In the genomic region with DNA sequence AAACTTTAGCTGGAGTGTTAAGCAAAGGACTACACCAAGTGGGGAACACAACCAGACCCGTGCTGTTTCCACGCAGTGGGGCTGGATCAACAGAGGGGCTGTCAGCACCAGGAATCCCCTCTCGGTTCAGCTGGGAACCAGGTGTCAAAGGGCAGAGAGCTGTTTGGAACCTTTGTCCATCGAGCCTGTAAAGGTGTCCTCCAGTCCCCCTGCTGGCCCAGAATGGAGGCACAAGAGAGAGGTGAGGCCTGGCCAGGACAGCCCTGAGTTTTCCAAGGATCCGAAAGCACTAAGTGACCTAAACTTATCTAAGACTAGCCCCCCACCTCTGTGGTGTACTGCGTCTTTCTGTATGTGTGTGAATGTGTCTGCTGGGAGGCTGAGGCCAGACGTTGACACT, we compare ENCODE assay signal across 8 mouse cellular contexts. TPM values are rescaled to one million over a fixed set of nuclear protein-coding genes. Genes with fewer than 3 reads are reported as not detected.
DNase-seq lines count a peak whose midpoint lies in the region; ATAC-seq and TF ChIP-seq lines count a peak whose summit lies in the region.

No protein-coding gene starts in this region.

- ATAC-seq in lung, postnatal 0 days, result no peak

- no peaks in the 10 kb centered on the region for H3K27me3 ChIP-seq in lung, postnatal 0 days (replicated peaks; ENCODE audit: insufficient read depth, low read length)

- H3K27ac ChIP-seq in lung, postnatal 0 days (ENCODE audit: low read length), result no peak overlapping the region

- peak; percentile 55 for TF ChIP-seq CTCF in lung, adult 2 months (IDR thresholded peaks at IDR 0.05; ENCODE audit: insufficient read depth, low read length)
- peak; percentile 78 for TF ChIP-seq CTCF in lung, postnatal 0 days (IDR thresholded peaks at IDR 0.05)

- H3K36me3 ChIP-seq in lung, postnatal 0 days (ENCODE audit: insufficient read depth, low read length), result no peaks in the 10 kb centered on the region

- no peak overlapping the region for H3K9ac ChIP-seq in lung, postnatal 0 days (replicated peaks; ENCODE audit: low read depth)

- TF ChIP-seq EP300 in lung, postnatal 0 days (IDR thresholded peaks at IDR 0.05), result no peak

- H3K4me1 ChIP-seq in lung, adult 2 months (ENCODE audit: control insufficient read depth, insufficient read depth, low read length), result peaks cover 14% of the 10 kb centered on the region
- peaks cover 7% of the 10 kb centered on the region for H3K4me1 ChIP-seq in lung, postnatal 0 days (ENCODE audit: insufficient read depth, low read depth, low read length)

- peak; percentile 55 for DNase-seq in cerebellum, adult 9-10 months
- DNase-seq in cerebellum, postnatal 36 days, result no peak
- DNase-seq in lung, adult 2 months, result peak; percentile 43
- no peak for DNase-seq in lung, postnatal 25 days (ENCODE audit: low spot score)
- peak; percentile 25 to 63 for DNase-seq in cerebellum, postnatal 25 days
- DNase-seq in lung, postnatal 0 days (ENCODE audit: low spot score), result no peak
- DNase-seq in adipocyte (ENCODE audit: low spot score), result no peak
- DNase-seq in heart, adult 18-20 months, result no peak

- no peak for TF ChIP-seq POLR2A in lung, adult 2 months (IDR thresholded peaks at IDR 0.05; ENCODE audit: borderline replicate concordance, extremely low read depth, low read depth, low read length)

- H3K4me2 ChIP-seq in lung, postnatal 0 days (replicated peaks; ENCODE audit: low read depth, low read length), result no peak overlapping the region

- H3K9me3 ChIP-seq in lung, postnatal 0 days (ENCODE audit: low read length), result no peaks in the 10 kb centered on the region

- no peak overlapping the region for H3K4me3 ChIP-seq in lung, adult 2 months (replicated peaks; ENCODE audit: extremely low read depth, low read depth, low read length)
- no peak overlapping the region for H3K4me3 ChIP-seq in lung, postnatal 0 days (ENCODE audit: low read depth, low read length)

- 48% methylated on average over 7 of the region's 7 CpGs for WGBS in lung, adult 2 months
- 42% methylated on average over 7 of the region's 7 CpGs for WGBS in lung, postnatal 0 days

RNA-seq across cellular contexts. Expression of a gene that starts 6.2 kb away (rescaled TPM):
- 751 and 980 TPM in 2 replicates for polyA plus RNA-seq in lung, adult 2 months (2012; rRNA removed)
- 1,264 and 1,361 TPM in 2 replicates for polyA plus RNA-seq in lung, postnatal 0 days (2015; fragmentation: Nextera tagmentation; extraction: Ambion mirVana)
- total RNA-seq in heart, adult 18-20 months (2021), result 100 to 1,000 TPM; 212 TPM

Comparison
In these comparisons a context has a peak if more than half of its experiments do, and no peak if none do; other contexts are left out.
1. DNase-seq: peak in cerebellum, adult 9-10 months (single experiment), lung, adult 2 months (single experiment) and cerebellum, postnatal 25 days (2 of 2); none in cerebellum, postnatal 36 days (0 of 2), lung, postnatal 25 days (single experiment), lung, postnatal 0 days (single experiment), adipocyte (single experiment) and heart, adult 18-20 months (0 of 2).